Mouse (Mus musculus) lung, postnatal 25 days (tissue): ENCODE results near the gene Slfnl1.

ENCODE experiments used
- DNase-seq: peaks from one replicate; pipeline ENCODE4 v3.0.0; 2022; ENCODE audit warnings: low spot score

Slfnl1 gene

DNA sequence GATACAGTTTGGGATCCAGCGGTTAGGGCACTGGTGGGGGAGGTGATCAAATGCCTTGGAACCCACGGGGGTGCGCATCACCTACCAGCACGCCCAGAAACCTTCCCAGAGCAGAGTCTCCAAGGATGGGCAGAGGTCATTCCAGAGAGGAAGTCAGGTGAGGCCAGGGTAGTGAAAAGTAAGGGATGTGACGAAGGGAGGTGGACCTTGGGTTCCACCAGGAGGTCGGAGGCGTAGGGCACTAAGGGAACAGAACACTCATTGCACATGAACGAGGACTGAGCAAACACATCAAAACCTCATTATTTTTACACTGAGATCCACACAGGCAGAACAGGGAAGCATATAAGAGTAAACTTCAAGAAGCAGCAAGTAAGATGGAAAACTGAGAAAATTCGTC is 49.7 kb downstream of the Slfnl1 start:
- no peak for DNase-seq
